Mouse (Mus musculus) neural tube, embryonic 13.5 days (tissue): ENCODE measurements around the gene Phyh. TPM values are rescaled to one million over a fixed set of nuclear protein-coding genes. Genes with fewer than 3 reads are reported as not detected.
A peak's percentile ranks its signal among the peaks of the same experiment; 100 is the strongest.

Experiments
- ATAC-seq: fragments of 200-750 bp; cut with Nextera tagmentation; 2 replicates; pipeline ENCODE4 v1.8.0; 2017; ENCODE audit warnings: low read depth, mild to moderate bottlenecking, moderate TSS enrichment, moderate library complexity
- H3K27ac ChIP-seq: fragments of 300-500 bp; sonication (generic); replicated peaks from 2 replicates; pipeline ENCODE4 v1.5.1; 2015; ENCODE audit warnings: moderate library complexity, mild to moderate bottlenecking, inconsistent platforms
- H3K27me3 ChIP-seq: fragments of 300-500 bp; sonication (generic); 2 replicates; pipeline ENCODE4 v1.6.1; 2015; ENCODE audit warnings: mild to moderate bottlenecking, inconsistent platforms
- H3K36me3 ChIP-seq: fragments of 300-500 bp; sonication (generic); 2 replicates; pipeline ENCODE4 v1.6.1; 2015; ENCODE audit warnings: mild to moderate bottlenecking, inconsistent platforms
- H3K4me1 ChIP-seq: fragments of 300-500 bp; sonication (generic); replicated peaks from 2 replicates; pipeline ENCODE4 v1.6.1; 2015; ENCODE audit warnings: inconsistent platforms
- H3K4me2 ChIP-seq: fragments of 300-500 bp; sonication (generic); 2 replicates; pipeline ENCODE4 v1.6.1; 2015; ENCODE audit warnings: inconsistent platforms, mild to moderate bottlenecking, moderate library complexity
- H3K4me3 ChIP-seq: fragments of 300-500 bp; sonication (generic); 2 replicates; pipeline ENCODE4 v1.5.1; 2015; ENCODE audit warnings: mild to moderate bottlenecking, inconsistent platforms
- H3K9ac ChIP-seq: fragments of 300-500 bp; sonication (generic); 2 replicates; pipeline ENCODE4 v1.6.1; 2015; ENCODE audit warnings: moderate library complexity, mild to moderate bottlenecking, inconsistent platforms
- H3K9me3 ChIP-seq: fragments of 300-500 bp; sonication (generic); 2 replicates; pipeline ENCODE4 v1.6.1; 2016; ENCODE audit warnings: inconsistent platforms
- WGBS: fragments of 180-500 bp; shearing (Covaris S2); methylation state at CpG from one replicate; pipeline ENCODE4 v1.1.7; 2015; 5-methylcytosine and 5-hydroxymethylcytosine counted together
- polyA plus RNA-seq: library from polyadenylated mRNA; unstranded; fragments of >200 nt; fragmentation: Nextera tagmentation; extraction: Ambion mirVana; gene quantifications from 2 replicates; pipeline ENCODE4 v1.2.1, GENCODE M21; 2015

The Phyh gene
- 61.3 and 62.8 TPM in 2 replicates for polyA plus RNA-seq

DNA sequence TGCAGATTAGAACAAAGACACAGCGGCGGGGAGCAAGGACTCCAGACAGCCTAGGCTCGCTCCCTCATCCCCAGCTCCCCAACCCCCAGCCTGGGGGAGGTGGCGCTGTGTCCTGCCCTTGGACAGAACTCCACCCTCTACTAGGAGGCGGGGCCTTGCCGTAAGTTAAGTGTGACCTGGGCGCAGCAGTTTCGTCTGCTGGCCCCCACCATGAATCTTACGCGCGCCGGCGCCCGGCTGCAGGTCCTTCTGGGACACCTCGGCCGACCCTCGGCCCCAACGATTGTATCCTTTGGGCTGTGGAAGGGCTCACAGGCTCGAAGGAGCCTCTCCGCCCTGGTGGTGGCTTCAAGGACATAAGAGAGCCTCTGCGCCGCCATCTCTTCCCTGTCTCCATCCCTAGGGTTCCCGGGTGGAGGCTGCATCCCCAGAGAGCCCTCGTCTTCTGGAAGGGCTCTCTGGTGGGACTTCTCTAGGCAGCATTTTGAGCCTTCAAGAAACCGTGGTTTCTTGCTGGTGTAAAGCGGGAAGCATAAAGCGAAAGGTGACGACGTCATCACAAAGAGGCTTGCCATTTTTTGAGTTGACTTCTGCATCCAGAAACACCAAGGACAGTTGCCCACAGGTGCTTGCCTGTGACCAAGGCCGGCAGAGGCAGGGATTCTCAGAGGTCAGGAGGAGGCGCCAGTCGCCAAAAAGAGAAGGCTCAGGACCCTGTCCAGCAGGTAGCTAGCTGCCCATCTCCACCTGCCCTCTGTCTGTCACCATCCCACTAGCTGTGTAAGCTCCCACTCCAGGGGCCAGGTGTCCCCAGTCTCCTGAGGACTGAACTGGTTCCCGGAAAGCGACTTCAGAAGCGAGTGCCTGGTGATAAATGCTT, at the start of gene Phyh:
TSS of gene Phyh (plus strand) at position 160 of the 880 bp plus-strand sequence.
- WGBS: 9% methylated on average over 35 of the region's 35 CpGs
- H3K9ac ChIP-seq: peak within 1 kb of the TSS; percentile 78
- peaks cover 13% of the 10 kb centered on the region for H3K4me1 ChIP-seq

DNA sequence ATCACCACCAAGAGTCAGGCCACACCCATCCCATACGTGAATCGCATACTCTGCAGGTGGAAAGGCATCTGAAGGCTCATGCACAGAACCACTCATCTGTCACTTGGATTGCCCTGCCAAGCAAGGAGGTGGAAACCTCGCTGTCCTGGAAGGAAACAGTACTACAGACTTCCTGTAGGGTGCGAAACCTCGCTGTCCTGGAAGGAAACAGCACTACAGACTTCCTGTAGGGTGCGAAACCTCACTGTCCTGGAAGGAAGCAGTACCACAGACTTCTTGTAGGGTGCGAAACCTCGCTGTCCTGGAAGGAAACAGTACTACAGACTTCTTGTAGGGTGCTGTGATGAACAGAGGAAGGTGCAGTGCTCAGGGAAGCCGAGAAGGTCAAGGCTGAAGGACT, 46.1 kb upstream of the Phyh start:
- Histone ChIP-seq H3K9ac (no peak overlapping the region), H3K4me2 (no peak overlapping the region), H3K27ac (no peak overlapping the region), H3K36me3 (no peaks in the 10 kb centered on the region), H3K9me3 (no peaks in the 10 kb centered on the region), H3K4me1 (no peaks in the 10 kb centered on the region), H3K4me3 (no peak overlapping the region), H3K27me3 (no peaks in the 10 kb centered on the region)
- WGBS: 78% methylated on average over 9 of the region's 9 CpGs
- no peak for ATAC-seq

More for the DNA sequence above, at the start of gene Phyh:
- Histone ChIP-seq H3K27me3 (no peaks in the 10 kb centered on the region), H3K36me3 (no peaks in the 10 kb centered on the region), H3K4me2 (peak within 1 kb of the TSS; percentile 68), H3K27ac (peak within 1 kb of the TSS; percentile 72), H3K9me3 (no peaks in the 10 kb centered on the region), H3K4me3 (peak within 1 kb of the TSS; percentile 51)
- peak; percentile 94 for ATAC-seq

DNA sequence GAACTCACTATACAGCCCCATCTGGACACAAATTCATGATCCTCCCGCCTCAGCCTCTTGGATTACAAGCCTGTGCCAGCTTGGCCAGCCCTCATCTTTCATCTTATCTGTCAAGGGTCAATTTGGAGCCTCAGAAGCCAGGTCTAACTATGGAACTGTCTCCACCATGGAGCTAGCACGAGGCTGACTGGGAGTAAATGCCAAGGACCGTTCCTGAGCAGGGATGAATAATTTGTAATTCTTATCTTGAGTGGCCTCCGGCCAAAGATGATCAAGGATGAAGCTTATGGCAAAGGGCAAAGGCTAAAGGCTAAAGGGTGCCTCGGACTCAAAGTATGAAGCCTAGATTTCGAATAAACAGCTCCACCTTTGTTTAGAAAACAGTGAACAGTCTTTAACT, 45.5 kb upstream of the Phyh start:
- H3K36me3 ChIP-seq: no peaks in the 10 kb centered on the region
- H3K9me3 ChIP-seq: no peaks in the 10 kb centered on the region
- no peak overlapping the region for H3K4me2 ChIP-seq
- no peak overlapping the region for H3K4me3 ChIP-seq
- H3K4me1 ChIP-seq: no peaks in the 10 kb centered on the region
- no peak overlapping the region for H3K9ac ChIP-seq
- WGBS: 79% methylated on average over 6 of the region's 6 CpGs
- H3K27me3 ChIP-seq: no peaks in the 10 kb centered on the region
- no peak for ATAC-seq
- no peak overlapping the region for H3K27ac ChIP-seq

DNA sequence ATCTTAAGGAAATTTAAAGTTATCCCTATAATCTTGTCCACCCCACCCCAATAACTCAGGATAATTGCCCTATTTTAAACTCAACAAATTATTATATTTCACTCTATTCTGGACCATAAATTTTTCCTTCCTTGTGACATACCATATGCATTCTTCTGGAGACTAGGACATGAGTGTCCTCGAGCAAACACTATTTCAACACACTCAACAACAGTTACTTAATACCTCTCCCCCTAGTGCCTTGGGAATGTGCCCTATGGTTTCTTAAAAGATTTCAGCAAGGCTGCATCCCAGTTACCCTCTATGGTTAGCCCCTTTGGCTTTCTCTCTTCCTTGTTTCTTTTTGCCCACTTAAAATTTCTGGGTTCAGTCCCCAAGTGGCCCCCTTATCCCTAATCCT, 43.7 kb upstream of the Phyh start:
- no peak overlapping the region for H3K9ac ChIP-seq
- ATAC-seq: no peak
- H3K4me1 ChIP-seq: peaks cover 3% of the 10 kb centered on the region
- no peak overlapping the region for H3K4me2 ChIP-seq
- no peak overlapping the region for H3K27ac ChIP-seq
- no peaks in the 10 kb centered on the region for H3K27me3 ChIP-seq
- H3K9me3 ChIP-seq: no peaks in the 10 kb centered on the region
- H3K4me3 ChIP-seq: no peak overlapping the region
- no peaks in the 10 kb centered on the region for H3K36me3 ChIP-seq
- 64% methylated on average over 1 of the region's 1 CpGs for WGBS

DNA sequence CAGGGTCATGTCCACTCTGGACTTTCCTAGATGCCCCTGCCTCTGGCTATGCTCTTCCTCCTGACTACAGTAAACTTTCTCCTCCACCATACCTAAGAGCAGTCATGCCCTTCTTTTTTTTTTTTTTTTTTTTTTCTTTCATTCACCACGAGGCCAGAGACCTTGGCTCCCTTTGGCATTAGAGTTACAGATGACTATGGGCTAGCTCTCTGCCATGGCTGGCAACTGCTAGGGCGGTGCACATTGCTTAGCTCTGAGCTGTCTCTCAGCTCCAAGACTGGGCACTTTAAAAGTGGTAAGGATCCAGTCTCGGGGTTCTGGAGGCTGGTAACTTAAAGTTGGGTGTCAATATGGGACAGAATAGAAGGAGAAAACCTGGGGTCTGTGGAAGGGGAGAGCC, 42.7 kb upstream of the Phyh start:
- Histone ChIP-seq H3K4me3 (no peak overlapping the region), H3K4me1 (peaks cover 10% of the 10 kb centered on the region), H3K27ac (no peak overlapping the region), H3K27me3 (no peaks in the 10 kb centered on the region), H3K9me3 (no peaks in the 10 kb centered on the region), H3K36me3 (no peaks in the 10 kb centered on the region), H3K9ac (no peak overlapping the region), H3K4me2 (no peak overlapping the region)
- WGBS: 76% methylated on average over 3 of the region's 3 CpGs
- ATAC-seq: no peak

DNA sequence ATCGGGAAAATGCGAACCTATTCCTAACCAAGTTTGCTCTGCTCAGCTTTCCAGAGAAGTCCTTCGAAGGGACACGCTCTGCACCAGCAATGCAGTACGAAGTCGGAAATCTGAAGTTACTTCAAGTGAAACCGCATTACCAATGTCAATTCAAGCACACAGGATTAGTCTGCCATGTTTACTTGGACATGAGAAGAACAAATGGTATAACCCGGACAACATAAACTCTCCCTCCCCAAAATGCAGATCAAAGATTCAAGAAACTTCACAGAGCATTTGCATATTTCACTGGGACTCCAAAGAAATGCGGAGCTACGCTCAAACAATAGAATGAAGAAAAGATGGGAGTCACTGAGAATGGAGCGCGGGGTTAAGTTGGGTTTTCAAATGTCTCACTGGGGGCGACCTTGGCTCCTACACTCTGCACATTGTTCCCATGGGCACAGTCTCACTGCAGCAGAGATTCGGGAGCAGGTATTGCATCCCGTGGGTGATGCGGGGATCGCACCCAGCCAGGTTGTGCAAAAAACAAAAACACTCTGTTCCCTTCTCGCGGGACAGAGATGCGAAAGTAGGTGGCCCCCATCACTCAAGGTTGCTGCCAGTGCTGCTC, 38.0 kb upstream of the Phyh start:
- Histone ChIP-seq H3K9ac (peak overlapping the region; percentile 98), H3K27ac (peak overlapping the region; percentile 100), H3K27me3 (no peaks in the 10 kb centered on the region), H3K36me3 (peaks cover 9% of the 10 kb centered on the region), H3K4me3 (peak overlapping the region; percentile 82), H3K9me3 (no peaks in the 10 kb centered on the region), H3K4me2 (peak overlapping the region; percentile 83), H3K4me1 (peaks cover 25% of the 10 kb centered on the region)
- ATAC-seq: peak; percentile 32
- 2% methylated on average over 20 of the region's 20 CpGs for WGBS

DNA sequence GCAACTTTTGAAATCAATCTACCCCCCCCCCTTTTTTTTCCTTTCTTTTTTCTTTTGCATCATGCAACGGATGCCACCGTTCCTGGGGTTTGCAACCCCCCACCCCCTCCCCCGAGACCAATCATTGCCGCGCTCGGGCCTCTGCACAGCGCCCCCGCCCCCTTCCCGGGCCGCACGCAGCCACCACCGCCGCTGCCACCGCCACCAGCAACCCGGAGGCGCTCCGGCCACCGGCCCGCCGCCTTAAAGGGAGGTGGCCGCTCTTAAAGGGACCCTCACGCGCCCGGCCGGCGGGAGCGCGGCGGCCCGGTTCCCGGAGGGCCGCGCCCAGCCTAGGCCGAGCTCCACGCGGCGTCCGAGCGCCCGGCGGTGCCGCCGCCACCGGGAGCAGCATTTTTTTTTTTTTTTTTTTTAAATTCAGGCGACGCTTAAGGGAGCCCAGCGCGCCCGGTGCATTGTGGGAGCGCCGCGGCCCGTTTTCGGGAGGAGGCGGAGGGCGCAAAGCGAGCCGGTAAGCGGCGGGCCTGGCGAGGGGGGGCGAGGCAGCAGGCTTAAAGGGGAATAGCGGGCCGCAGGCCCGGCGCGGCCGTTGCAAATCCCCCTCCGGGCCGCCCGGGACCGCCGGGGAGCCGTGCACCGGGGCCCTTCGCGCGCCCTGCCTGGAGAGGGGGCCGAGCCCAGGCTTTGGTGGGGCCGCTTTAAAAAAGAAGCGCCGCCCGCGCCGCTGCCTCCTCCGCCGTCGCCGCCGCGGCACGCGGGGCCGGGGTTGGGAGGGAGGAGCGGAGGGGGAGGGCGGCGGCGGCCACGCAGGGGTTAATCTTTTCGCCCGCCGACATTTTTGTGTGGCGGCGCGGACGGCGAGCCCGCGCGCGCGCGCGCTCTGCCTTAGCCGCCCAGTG, 37.2 kb upstream of the Phyh start, which contains the start of gene Sephs1:
TSS of gene Sephs1 (plus strand) at position 215 of the 899 bp plus-strand sequence.
- H3K9me3 ChIP-seq: no peaks in the 10 kb centered on the region
- no peaks in the 10 kb centered on the region for H3K27me3 ChIP-seq
- peaks cover 25% of the 10 kb centered on the region for H3K4me1 ChIP-seq
- peak within 1 kb of the TSS; percentile 98 for H3K9ac ChIP-seq
- under 1% methylated on average over 97 of the region's 115 CpGs for WGBS
- peaks cover 16% of the 10 kb centered on the region for H3K36me3 ChIP-seq
- H3K27ac ChIP-seq: peak within 1 kb of the TSS; percentile 100
- peak; percentile 78 for ATAC-seq
- peak within 1 kb of the TSS; percentile 82 for H3K4me3 ChIP-seq
- H3K4me2 ChIP-seq: peak within 1 kb of the TSS; percentile 83

DNA sequence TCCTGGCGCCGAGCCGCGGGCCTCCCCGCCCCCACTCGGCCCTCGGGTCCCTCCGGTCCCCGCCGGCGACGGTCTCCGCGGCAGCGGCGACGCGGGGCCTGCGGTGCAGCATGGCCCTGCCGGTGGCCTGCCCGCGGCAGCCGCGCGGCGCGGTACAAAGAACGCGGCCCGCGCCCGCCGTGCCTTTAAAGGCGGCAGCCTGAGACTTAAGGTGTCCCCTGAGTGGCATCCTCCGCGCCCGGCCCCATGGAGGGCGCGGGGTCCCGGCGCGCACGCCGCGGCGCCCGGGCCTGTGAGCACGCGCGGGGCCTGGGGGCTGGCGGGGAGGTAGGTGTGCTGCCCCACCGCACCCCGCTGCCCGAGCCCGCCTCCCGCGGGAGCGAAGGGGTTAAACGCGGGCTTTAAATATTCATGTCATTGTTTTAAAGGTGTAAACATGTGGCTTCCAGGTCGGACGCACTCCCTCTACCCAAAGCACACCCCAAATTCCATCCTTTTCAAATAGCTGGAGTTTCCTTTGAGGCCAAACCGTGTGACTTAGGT, 36.5 kb upstream of the Phyh start:
- Histone ChIP-seq H3K27ac (peak overlapping the region; percentile 100), H3K36me3 (peaks cover 24% of the 10 kb centered on the region), H3K4me1 (peaks cover 25% of the 10 kb centered on the region), H3K9ac (peak overlapping the region; percentile 98), H3K27me3 (no peaks in the 10 kb centered on the region), H3K4me3 (peak overlapping the region; percentile 82), H3K4me2 (peak overlapping the region; percentile 83), H3K9me3 (no peaks in the 10 kb centered on the region)
- ATAC-seq: peak; percentile 68
- under 1% methylated on average over 48 of the region's 63 CpGs for WGBS

DNA sequence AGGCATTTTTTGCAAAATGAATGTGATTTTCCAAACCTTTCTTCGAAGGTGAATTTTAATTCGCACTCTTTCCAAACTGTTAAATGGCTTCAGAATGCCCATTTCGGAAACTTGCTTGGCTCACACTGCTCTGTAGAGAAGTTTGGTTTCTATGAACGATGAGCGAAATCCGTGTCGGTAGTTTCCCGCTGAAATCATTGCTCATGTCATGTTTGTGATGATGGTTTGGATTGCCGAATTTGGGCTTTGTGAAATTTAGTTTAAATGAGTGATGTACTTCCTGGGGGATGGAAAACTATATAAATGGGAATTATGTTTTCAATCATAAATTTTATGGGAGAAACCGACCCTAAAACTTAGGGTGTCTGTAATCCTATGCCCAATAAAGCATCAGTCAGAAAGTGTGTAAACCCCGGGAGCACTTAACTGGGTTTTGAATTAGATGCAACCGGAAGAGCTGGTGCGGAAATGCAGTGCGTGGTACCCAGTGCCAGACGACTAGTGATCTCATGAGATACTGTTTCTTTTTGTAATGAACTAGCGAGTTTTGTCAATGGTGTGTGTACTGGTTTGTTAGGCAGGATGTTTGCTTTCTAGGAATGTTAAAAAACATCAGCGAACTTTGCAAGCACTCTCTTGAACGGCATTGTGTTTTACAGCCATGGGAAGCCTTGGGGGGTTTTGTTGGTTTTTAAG, 35.7 kb upstream of the Phyh start:
- Histone ChIP-seq H3K27ac (peak overlapping the region; percentile 100), H3K4me2 (peak overlapping the region; percentile 83), H3K4me1 (peaks cover 25% of the 10 kb centered on the region), H3K27me3 (no peaks in the 10 kb centered on the region), H3K4me3 (peak overlapping the region; percentile 82), H3K9me3 (no peaks in the 10 kb centered on the region), H3K36me3 (peaks cover 32% of the 10 kb centered on the region), H3K9ac (peak overlapping the region; percentile 98)
- ATAC-seq: no peak
- under 1% methylated on average over 18 of the region's 18 CpGs for WGBS

DNA sequence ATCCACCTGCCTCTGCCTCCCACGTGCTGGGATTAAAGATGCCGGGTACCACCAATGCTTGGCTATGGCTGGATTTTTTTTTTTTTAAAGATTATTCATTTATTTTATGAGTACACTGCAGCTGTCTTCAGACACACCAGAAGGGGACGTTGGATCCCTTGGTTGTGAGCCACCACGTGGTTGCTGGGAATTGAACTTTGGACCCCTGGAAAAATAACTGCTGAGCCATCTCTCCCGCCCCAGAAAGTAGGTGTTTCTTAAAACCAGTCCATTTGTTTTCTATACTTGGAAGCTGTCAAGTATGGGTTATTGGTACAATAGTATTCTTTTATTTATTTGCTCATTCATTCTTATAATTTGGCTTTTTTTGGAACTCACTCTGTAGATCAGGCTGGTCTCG, 31.9 kb upstream of the Phyh start:
- no peak for ATAC-seq
- H3K36me3 ChIP-seq: peaks cover 67% of the 10 kb centered on the region
- H3K4me3 ChIP-seq: no peak overlapping the region
- 93% methylated on average over 6 of the region's 6 CpGs for WGBS
- no peaks in the 10 kb centered on the region for H3K27me3 ChIP-seq
- no peak overlapping the region for H3K27ac ChIP-seq
- no peak overlapping the region for H3K9ac ChIP-seq
- peaks cover 15% of the 10 kb centered on the region for H3K4me1 ChIP-seq
- H3K9me3 ChIP-seq: no peaks in the 10 kb centered on the region
- H3K4me2 ChIP-seq: no peak overlapping the region

DNA sequence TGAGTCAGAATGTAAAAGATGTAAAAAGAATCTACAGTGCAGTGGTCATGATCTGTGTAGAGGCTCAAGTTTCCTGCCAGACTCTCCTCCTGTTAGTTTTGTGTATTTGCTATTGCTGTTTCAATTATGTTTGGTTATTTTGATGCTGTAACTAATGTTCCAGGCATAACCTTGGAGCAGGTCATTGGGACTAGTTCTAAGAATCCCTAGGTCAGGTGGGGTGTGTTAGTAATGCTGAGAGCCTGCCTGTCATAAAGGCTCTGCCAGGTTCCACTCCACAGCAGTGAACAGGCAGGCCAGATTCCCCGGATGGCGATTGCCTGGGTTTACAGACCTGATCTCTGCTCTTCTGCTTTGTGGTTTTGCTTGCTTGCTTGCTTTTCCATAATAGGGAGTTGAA, 23.2 kb upstream of the Phyh start:
- 82% methylated on average over 2 of the region's 2 CpGs for WGBS
- Histone ChIP-seq H3K9ac (no peak overlapping the region), H3K9me3 (no peaks in the 10 kb centered on the region), H3K27ac (no peak overlapping the region), H3K27me3 (no peaks in the 10 kb centered on the region), H3K4me1 (no peaks in the 10 kb centered on the region), H3K4me3 (no peak overlapping the region), H3K36me3 (peaks cover 89% of the 10 kb centered on the region), H3K4me2 (no peak overlapping the region)
- ATAC-seq: no peak
